Comparison of ENCODE assay signal across 11 mouse cellular contexts in genomic region chr8:122752111-122752721, GRCm38 (mm10). TPM values are rescaled to one million over a fixed set of nuclear protein-coding genes. Genes with fewer than 3 reads are reported as not detected.
DNase-seq lines count a peak whose midpoint lies in the region; ATAC-seq lines count a peak whose summit lies in the region.
"Had no signal": no experiment of that assay in that cellular context is flagged by ENCODE, and none has a peak within 500 bp of the region (broad histone marks: within the 10 kb centered on the region; RNA-seq: fewer than 3 reads in every experiment).

No protein-coding gene starts in this region.

- H3K27ac ChIP-seq in hindbrain, embryonic 14.5 days = peak overlapping the region; percentile 90
- H3K27ac ChIP-seq in hindbrain, embryonic 11.5 days (ENCODE audit: low read depth, low read length) = no peak overlapping the region
- H3K27ac ChIP-seq in kidney, embryonic 14.5 days (ENCODE audit: low read depth, low read length) = no peak overlapping the region

- no peaks in the 10 kb centered on the region for H3K9me3 ChIP-seq in hindbrain, embryonic 14.5 days (ENCODE audit: control insufficient read depth, low read length)
- no peaks in the 10 kb centered on the region for H3K9me3 ChIP-seq in hindbrain, embryonic 11.5 days (ENCODE audit: control insufficient read depth, low read length)
- H3K9me3 ChIP-seq in kidney, embryonic 14.5 days (ENCODE audit: control insufficient read depth, low read length) = no peaks in the 10 kb centered on the region

- H3K27me3 ChIP-seq in hindbrain, embryonic 14.5 days (ENCODE audit: control insufficient read depth, insufficient read depth, low read length) = no peaks in the 10 kb centered on the region
- peaks cover 3% of the 10 kb centered on the region; the same call in 1 of the 2 replicates for H3K27me3 ChIP-seq in hindbrain, embryonic 11.5 days (ENCODE audit: control insufficient read depth, insufficient read depth, low read length)
- no peaks in the 10 kb centered on the region for H3K27me3 ChIP-seq in kidney, embryonic 14.5 days (ENCODE audit: control insufficient read depth, insufficient read depth, low read length)

- WGBS in hindbrain, embryonic 14.5 days = 59% methylated on average over 29 of the region's 29 CpGs
- WGBS in hindbrain, embryonic 11.5 days = 84% methylated on average over 27 of the region's 29 CpGs
- WGBS in kidney, embryonic 14.5 days = 84% methylated on average over 26 of the region's 29 CpGs

- H3K4me1 ChIP-seq in hindbrain, embryonic 14.5 days (replicated peaks; ENCODE audit: control insufficient read depth, insufficient read depth, low read length) = peaks cover 36% of the 10 kb centered on the region
- H3K4me1 ChIP-seq in hindbrain, embryonic 11.5 days (replicated peaks; ENCODE audit: control insufficient read depth, insufficient read depth, low read length) = peaks cover 6% of the 10 kb centered on the region; the same call in 1 of the 2 replicates
- H3K4me1 ChIP-seq in kidney, embryonic 14.5 days (ENCODE audit: control insufficient read depth, insufficient read depth, low read length) = no peaks in the 10 kb centered on the region

- H3K9ac ChIP-seq in hindbrain, embryonic 14.5 days = peak overlapping the region; percentile 52
- no peak overlapping the region for H3K9ac ChIP-seq in hindbrain, embryonic 11.5 days (ENCODE audit: low read depth, low read length)
- H3K9ac ChIP-seq in kidney, embryonic 14.5 days (ENCODE audit: low read depth, low read length) = no peak overlapping the region
- H3K9ac ChIP-seq: liver, postnatal 0 days had no signal

- H3K36me3 ChIP-seq in hindbrain, embryonic 14.5 days (replicated peaks; ENCODE audit: control insufficient read depth, insufficient read depth) = no peaks in the 10 kb centered on the region
- no peaks in the 10 kb centered on the region for H3K36me3 ChIP-seq in hindbrain, embryonic 11.5 days (ENCODE audit: control insufficient read depth, insufficient read depth, low read length)
- no peaks in the 10 kb centered on the region for H3K36me3 ChIP-seq in kidney, embryonic 14.5 days (ENCODE audit: control insufficient read depth, insufficient read depth, low read length)

- H3K4me2 ChIP-seq in hindbrain, embryonic 14.5 days (replicated peaks) = peak overlapping the region; percentile 28
- H3K4me2 ChIP-seq in hindbrain, embryonic 11.5 days (replicated peaks; ENCODE audit: low read depth, low read length) = no peak overlapping the region
- no peak overlapping the region for H3K4me2 ChIP-seq in kidney, embryonic 14.5 days (replicated peaks; ENCODE audit: low read depth, low read length)

- DNase-seq in hindbrain, embryonic 14.5 days (ENCODE audit: low spot score) = peak; percentile 45
- no peak for DNase-seq in hindbrain, embryonic 11.5 days (ENCODE audit: low spot score)
- peak; percentile 75 to 76 for DNase-seq in cerebellum, postnatal 36 days
- peak; percentile 47 to 49 for DNase-seq in layer of hippocampus, postnatal 25 days (ENCODE audit: extremely low spot score in 1 of 2, low spot score in 1 of 2)
- DNase-seq in right cerebral cortex, postnatal 14 days = peak; percentile 68
- no peak for DNase-seq in lung, postnatal 14 days
- no peak for DNase-seq in urinary bladder, postnatal 25 days (ENCODE audit: low spot score)
- DNase-seq: B cell, adult 2 months; kidney, postnatal 25 days; liver, postnatal 0 days had no signal

- peak; percentile 48 for ATAC-seq in hindbrain, embryonic 14.5 days (ENCODE audit: low FRiP score)
- no peak for ATAC-seq in hindbrain, embryonic 11.5 days (ENCODE audit: low FRiP score)
- no peak for ATAC-seq in kidney, embryonic 14.5 days (ENCODE audit: low FRiP score, low TSS enrichment)
- ATAC-seq: liver, postnatal 0 days had no signal

- H3K4me3 ChIP-seq in hindbrain, embryonic 14.5 days (replicated peaks; ENCODE audit: low read length) = peak overlapping the region; percentile 29
- H3K4me3 ChIP-seq in hindbrain, embryonic 11.5 days (ENCODE audit: low read depth, low read length) = no peak overlapping the region
- no peak overlapping the region for H3K4me3 ChIP-seq in kidney, embryonic 14.5 days (ENCODE audit: low read length)

RNA-seq across cellular contexts. Expression of gene Acsf3, which starts 23.1 kb away (rescaled TPM):
- 14.5 and 16.5 TPM in 2 replicates for polyA plus RNA-seq in hindbrain, embryonic 14.5 days (2014; fragmentation: Nextera tagmentation; extraction: Ambion mirVana)
- polyA plus RNA-seq in hindbrain, embryonic 11.5 days (2014; fragmentation: Nextera tagmentation; extraction: Ambion mirVana) = 11.5 and 15.4 TPM in 2 replicates
- 10 to 100 TPM; 14.8 to 22.0 TPM for total RNA-seq in layer of hippocampus, postnatal 25 days (2021)
- 16.1 and 20.2 TPM in 2 replicates for polyA plus RNA-seq in kidney, embryonic 14.5 days (2014; fragmentation: Nextera tagmentation; extraction: Ambion mirVana)

RNA-seq across cellular contexts. Expression of gene Cbfa2t3, which starts 53.3 kb away (rescaled TPM):
- 22.4 and 27.7 TPM in 2 replicates for polyA plus RNA-seq in hindbrain, embryonic 14.5 days (2014; fragmentation: Nextera tagmentation; extraction: Ambion mirVana)
- 7.3 and 8.9 TPM in 2 replicates for polyA plus RNA-seq in hindbrain, embryonic 11.5 days (2014; fragmentation: Nextera tagmentation; extraction: Ambion mirVana)
- 10 to 100 TPM; 40.0 to 43.6 TPM for total RNA-seq in layer of hippocampus, postnatal 25 days (2021)
- polyA plus RNA-seq in kidney, embryonic 14.5 days (2014; fragmentation: Nextera tagmentation; extraction: Ambion mirVana) = 3.6 and 3.7 TPM in 2 replicates

Comparison
In these comparisons a context has a peak if more than half of its experiments do, and no peak if none do; other contexts are left out.
1. DNase-seq: peak in hindbrain, embryonic 14.5 days (single experiment), cerebellum, postnatal 36 days (2 of 2), layer of hippocampus, postnatal 25 days (2 of 2) and right cerebral cortex, postnatal 14 days (single experiment); none in hindbrain, embryonic 11.5 days (single experiment), lung, postnatal 14 days (single experiment) and urinary bladder, postnatal 25 days (single experiment).